ENCODE assay signal across 33 mouse cellular contexts in genomic region chr5:97842016-97842415, GRCm38 (mm10).
A peak's percentile ranks its signal among the peaks of the same experiment; 100 is the strongest.
DNase-seq lines count a peak whose midpoint lies in the region; ATAC-seq lines count a peak whose summit lies in the region.
"Had no signal": no experiment of that assay in that cellular context is flagged by ENCODE, and none has a peak within 500 bp of the region (broad histone marks: within the 10 kb centered on the region; RNA-seq: fewer than 3 reads in every experiment).

No protein-coding gene starts in this region.

- no peaks in the 10 kb centered on the region for H3K36me3 ChIP-seq in limb, embryonic 10.5 days
- H3K36me3 ChIP-seq: embryonic facial prominence, embryonic 10.5 days; embryonic facial prominence, embryonic 15.5 days; forebrain, embryonic 12.5 days; hindbrain, embryonic 12.5 days; midbrain, embryonic 15.5 days; neural tube, embryonic 15.5 days had no signal

- ATAC-seq in common myeloid progenitor, adult 5-6 weeks (replicated peaks; ENCODE audit: low read depth, poor library complexity, severe bottlenecking): peak; percentile 91
- 0 out of 2 replicates have a peak, but pooled peaks have one; percentile 30 for ATAC-seq in megakaryocyte-erythroid progenitor cell, adult 5-6 weeks (replicated peaks; ENCODE audit: low FRiP score, low TSS enrichment, poor library complexity, severe bottlenecking)
- ATAC-seq: forebrain, postnatal 0 days; intestine, postnatal 0 days; midbrain, embryonic 15.5 days; Patski had no signal

- no peaks in the 10 kb centered on the region for H3K27me3 ChIP-seq in limb, embryonic 10.5 days (ENCODE audit: low read depth, poor library complexity, severe bottlenecking)
- H3K27me3 ChIP-seq: CH12.LX; embryonic facial prominence, embryonic 15.5 days; forebrain, embryonic 12.5 days; hindbrain, embryonic 12.5 days; megakaryocyte, embryonic 14.5 days; midbrain, embryonic 15.5 days; neural tube, embryonic 15.5 days; Patski had no signal

- WGBS in limb, embryonic 10.5 days: 74% methylated on average over 1 of the region's 1 CpGs

- no peaks in the 10 kb centered on the region for H3K4me1 ChIP-seq in limb, embryonic 10.5 days
- H3K4me1 ChIP-seq: embryonic facial prominence, embryonic 10.5 days; embryonic facial prominence, embryonic 15.5 days; forebrain, embryonic 12.5 days; hindbrain, embryonic 12.5 days; megakaryocyte, embryonic 14.5 days; midbrain, embryonic 15.5 days; neural tube, embryonic 15.5 days had no signal

- peak; percentile 32 to 45 for DNase-seq in spleen, postnatal 36 days (ENCODE audit: low spot score in 2 of 2)
- no peak for DNase-seq in spleen, postnatal 14 days (ENCODE audit: low spot score in 2 of 2)
- DNase-seq in limb, embryonic 10.5 days (ENCODE audit: low spot score): no peak
- DNase-seq in heart, postnatal 4 days: no peak
- DNase-seq in adrenal gland, postnatal 10 days: no peak
- DNase-seq: adrenal gland, postnatal 14 days; cerebellum, adult 11-12 months; cerebellum, postnatal 10 days; forebrain, postnatal 0 days; gastrocnemius, postnatal 10 days; heart, postnatal 14 days; kidney, postnatal 14 days; layer of hippocampus, adult 9-11 months; liver; lung, adult 2 months; lung, postnatal 14 days; right cerebral cortex, postnatal 4 days; thymus, adult 2 months; thymus, postnatal 36 days had no signal

- no peak overlapping the region for H3K4me3 ChIP-seq in limb, embryonic 10.5 days
- H3K4me3 ChIP-seq: embryonic facial prominence, embryonic 10.5 days; embryonic facial prominence, embryonic 15.5 days; forebrain, embryonic 12.5 days; hindbrain, embryonic 12.5 days; megakaryocyte, embryonic 14.5 days; midbrain, embryonic 15.5 days; neural tube, embryonic 15.5 days had no signal

- H3K27ac ChIP-seq in limb, embryonic 10.5 days: no peak overlapping the region
- H3K27ac ChIP-seq: embryonic facial prominence, embryonic 10.5 days; embryonic facial prominence, embryonic 15.5 days; forebrain, embryonic 12.5 days; hindbrain, embryonic 12.5 days; liver, embryonic 14.5 days; midbrain, embryonic 15.5 days; neural tube, embryonic 15.5 days; stomach, postnatal 0 days had no signal

- no peaks in the 10 kb centered on the region for H3K9me3 ChIP-seq in limb, embryonic 10.5 days (replicated peaks)
- H3K9me3 ChIP-seq: embryonic facial prominence, embryonic 10.5 days; embryonic facial prominence, embryonic 15.5 days; forebrain, embryonic 12.5 days; hindbrain, embryonic 12.5 days; megakaryocyte, embryonic 14.5 days; midbrain, embryonic 15.5 days; neural tube, embryonic 15.5 days had no signal

Comparison
In these comparisons a context has a peak if more than half of its experiments do, and no peak if none do; other contexts are left out.
1. DNase-seq: peak in spleen, postnatal 36 days (2 of 2); none in spleen, postnatal 14 days (0 of 2), limb, embryonic 10.5 days (single experiment), heart, postnatal 4 days (single experiment) and adrenal gland, postnatal 10 days (single experiment).